Mouse (Mus musculus): Measurements from ENCODE around the gene Prn. TPM values are rescaled to one million over a fixed set of nuclear protein-coding genes. Genes with fewer than 3 reads are reported as not detected.
A peak's percentile ranks its signal among the peaks of the same experiment; 100 is the strongest.

Gene Prn
- polyA plus RNA-seq, 1 experiment from 2014 or later = not detected

DNA sequence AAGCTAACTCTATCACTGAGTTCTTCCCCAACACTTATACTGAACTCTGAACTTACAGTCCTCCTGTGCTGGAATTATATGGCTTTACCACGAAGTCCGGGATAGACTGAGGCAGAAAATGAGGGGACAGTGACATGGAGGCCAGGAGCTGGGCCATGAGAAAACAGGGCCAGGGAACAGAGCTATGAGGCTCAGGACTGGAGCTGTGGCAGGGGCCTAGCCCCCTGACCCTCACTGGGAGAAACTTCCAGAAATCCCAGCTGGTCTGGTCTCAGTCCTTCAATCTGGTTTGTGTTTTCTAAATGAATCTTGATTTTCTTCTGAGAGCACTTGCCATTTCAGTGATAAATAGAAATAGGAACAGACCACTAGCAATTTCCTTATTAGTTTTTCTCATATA is 24.5 kb downstream of the Prn start:
- ChIA-PET CTCF (interaction anchor here (1.1 kb wide), 2 partner anchors 102 to 113 kb away, joined by 3 to 4 read pairs; no protein-coding TSS in a partner anchor), POLR2A (no interaction called here)
- DNase-seq (ENCODE audit: low read depth, low spot score) (no peak), ATAC-seq (no peak)
- in situ Hi-C loops (cut with MboI; ENCODE audit: low pct_unique_long_range_greater_than_20kb) = loop anchor here (25.0 kb wide), 2 partner anchors 97 to 372 kb away; partner anchors contain the start of gene Adra1d
- H3K27me3 ChIP-seq = no peaks in the 10 kb centered on the region
- no peak for TF ChIP-seq CTCF (IDR thresholded peaks at IDR 0.05)

DNA sequence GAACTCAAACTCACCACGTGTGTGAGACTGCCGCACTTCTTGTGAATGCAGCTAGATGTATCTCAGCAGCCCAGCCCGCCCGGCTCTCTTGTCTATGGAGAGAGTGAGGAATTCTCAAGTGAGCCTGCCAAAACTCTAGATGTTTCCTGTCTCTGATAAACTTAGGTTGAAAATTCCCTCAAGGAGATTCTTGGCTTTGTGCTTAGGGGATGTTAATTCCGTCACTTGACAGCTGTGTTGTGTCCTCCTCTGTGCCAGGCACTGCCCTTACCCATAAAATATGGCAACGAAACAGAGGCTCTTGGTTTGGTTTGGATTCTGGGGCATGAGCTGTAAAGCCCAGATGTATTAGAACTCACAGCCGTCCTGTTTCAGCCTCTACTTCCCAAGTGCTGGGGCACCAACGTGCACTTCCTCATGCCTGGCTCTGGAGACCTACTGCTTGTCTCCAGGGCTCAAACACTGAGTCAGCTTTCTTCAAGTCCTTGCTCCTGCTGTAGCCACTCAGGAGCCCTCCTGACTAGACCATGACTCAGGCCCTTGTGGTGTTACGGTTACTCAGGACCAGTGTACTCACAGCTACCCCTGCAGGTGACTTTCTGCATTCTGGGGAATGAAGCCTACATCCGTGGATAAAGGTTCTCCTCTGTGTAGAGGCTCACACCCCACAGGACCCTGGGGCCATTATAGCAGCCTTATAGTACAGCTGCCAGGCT is 25.8 kb downstream of the Prn start:
- in situ Hi-C loops (cut with MboI; ENCODE audit: low pct_unique_long_range_greater_than_20kb) = loop anchor here (25.0 kb wide), 2 partner anchors 98 to 373 kb away; partner anchors contain the start of gene Adra1d

DNA sequence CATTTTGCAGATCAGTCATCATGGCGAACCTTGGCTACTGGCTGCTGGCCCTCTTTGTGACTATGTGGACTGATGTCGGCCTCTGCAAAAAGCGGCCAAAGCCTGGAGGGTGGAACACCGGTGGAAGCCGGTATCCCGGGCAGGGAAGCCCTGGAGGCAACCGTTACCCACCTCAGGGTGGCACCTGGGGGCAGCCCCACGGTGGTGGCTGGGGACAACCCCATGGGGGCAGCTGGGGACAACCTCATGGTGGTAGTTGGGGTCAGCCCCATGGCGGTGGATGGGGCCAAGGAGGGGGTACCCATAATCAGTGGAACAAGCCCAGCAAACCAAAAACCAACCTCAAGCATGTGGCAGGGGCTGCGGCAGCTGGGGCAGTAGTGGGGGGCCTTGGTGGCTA is 26.7 kb downstream of the Prn start:
- CTCF ChIA-PET = interaction anchor here (0.9 to 3.6 kb wide), 6 partner anchors 13 to 115 kb away, joined by 3 to 28 read pairs (median 4); no protein-coding TSS in a partner anchor
- POLR2A ChIA-PET = interaction anchor here (1.3 kb wide), 1 partner anchor 25 kb away, joined by 4 read pairs; no protein-coding TSS in a partner anchor
- H3K27me3 ChIP-seq = no peaks in the 10 kb centered on the region
- ATAC-seq (no peak), DNase-seq (ENCODE audit: low read depth, low spot score) (no peak)
- TF ChIP-seq CTCF (IDR thresholded peaks at IDR 0.05) = no peak
- in situ Hi-C loops (cut with MboI; ENCODE audit: low pct_unique_long_range_greater_than_20kb) = loop anchor here (25.0 kb wide), 2 partner anchors 99 to 374 kb away; partner anchors contain the start of gene Adra1d

More for the DNA sequence above, 25.8 kb downstream of the Prn start:
- DNase-seq (ENCODE audit: low read depth, low spot score) (no peak), ATAC-seq (peak; percentile 72)
- peak; percentile 71 for TF ChIP-seq CTCF (IDR thresholded peaks at IDR 0.05)
- POLR2A ChIA-PET = interaction anchor here (1.3 kb wide), 1 partner anchor 24 kb away, joined by 4 read pairs; no protein-coding TSS in a partner anchor
- CTCF ChIA-PET = interaction anchor here (0.9 to 3.6 kb wide), 6 partner anchors 14 to 114 kb away, joined by 3 to 28 read pairs (median 4); no protein-coding TSS in a partner anchor
- no peaks in the 10 kb centered on the region for H3K27me3 ChIP-seq

DNA sequence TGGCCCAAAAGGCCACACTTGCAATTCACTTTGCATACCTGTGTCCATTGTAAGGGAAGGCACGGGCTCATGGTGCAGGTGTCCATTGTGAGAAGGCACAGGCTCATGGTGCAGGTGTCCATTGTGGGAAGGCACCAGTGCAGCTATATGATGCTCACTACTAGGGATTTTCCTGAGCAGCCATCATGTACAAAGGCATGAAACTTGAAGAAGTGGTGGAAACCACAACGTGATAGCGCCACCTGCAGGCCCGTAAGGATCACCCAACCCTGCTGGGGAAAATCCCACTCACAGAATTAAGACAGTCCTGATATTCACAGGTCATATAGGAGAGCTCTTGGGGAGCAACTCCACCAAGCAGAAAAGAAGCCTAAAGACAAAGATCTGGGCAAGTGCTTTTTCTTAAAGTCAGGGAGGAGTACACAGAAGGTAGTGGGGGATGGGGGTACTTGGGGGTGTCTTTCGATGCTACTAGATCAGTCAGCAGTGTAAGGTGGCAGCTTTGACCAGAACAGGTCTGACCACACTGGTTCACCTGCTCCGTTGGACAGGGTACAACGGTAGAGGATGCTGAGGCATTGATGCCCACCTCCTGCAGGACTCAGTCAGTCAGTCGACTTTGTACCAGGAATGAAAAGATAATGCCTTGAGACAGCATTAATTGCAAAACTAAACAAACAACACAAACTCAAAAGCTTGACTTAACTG is 29.8 kb downstream of the Prn start:
- ChIA-PET CTCF (interaction anchor here (0.9 to 2.5 kb wide), 5 partner anchors 11 to 118 kb away, joined by 3 to 15 read pairs (median 8); partner anchors contain the start of gene Prnd), POLR2A (no interaction called here)
- in situ Hi-C loops (cut with MboI; ENCODE audit: low pct_unique_long_range_greater_than_20kb) = loop anchor here (25.0 kb wide), 2 partner anchors 102 to 377 kb away; partner anchors contain the start of gene Adra1d
- no peaks in the 10 kb centered on the region for H3K27me3 ChIP-seq
- DNase-seq (ENCODE audit: low read depth, low spot score) = no peak
- TF ChIP-seq CTCF (IDR thresholded peaks at IDR 0.05) = peak; percentile 79
- no peak for ATAC-seq

DNA sequence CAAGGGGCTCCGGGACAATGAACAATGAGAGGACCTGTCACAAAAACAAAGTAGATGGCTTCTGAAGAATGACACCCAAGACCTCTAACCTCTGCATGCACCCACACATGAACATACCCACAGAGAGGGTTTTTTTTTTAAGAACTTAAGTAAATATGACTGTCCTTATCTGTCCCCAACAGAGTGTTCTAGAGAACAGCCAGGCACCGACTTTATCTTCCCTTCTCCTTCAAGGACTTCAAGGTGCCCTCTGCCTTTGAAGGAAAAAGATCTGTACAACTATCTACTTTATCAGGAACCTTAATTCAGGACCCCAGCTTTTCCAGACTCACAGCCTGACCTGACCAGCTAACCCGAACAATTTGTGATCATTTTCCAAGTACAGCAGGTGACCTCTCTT is 30.7 kb downstream of the Prn start:
- ATAC-seq = no peak
- H3K27me3 ChIP-seq = no peaks in the 10 kb centered on the region
- CTCF ChIA-PET = interaction anchor here (2.5 kb wide), 1 partner anchor 113 kb away, joined by 15 read pairs; no protein-coding TSS in a partner anchor
- TF ChIP-seq CTCF (IDR thresholded peaks at IDR 0.05) = no peak
- in situ Hi-C loops (cut with MboI; ENCODE audit: low pct_unique_long_range_greater_than_20kb) = loop anchor here (25.0 kb wide), 2 partner anchors 103 to 378 kb away; partner anchors contain the start of gene Adra1d
- POLR2A ChIA-PET = no interaction called here
- no peak for DNase-seq (ENCODE audit: low read depth, low spot score)

DNA sequence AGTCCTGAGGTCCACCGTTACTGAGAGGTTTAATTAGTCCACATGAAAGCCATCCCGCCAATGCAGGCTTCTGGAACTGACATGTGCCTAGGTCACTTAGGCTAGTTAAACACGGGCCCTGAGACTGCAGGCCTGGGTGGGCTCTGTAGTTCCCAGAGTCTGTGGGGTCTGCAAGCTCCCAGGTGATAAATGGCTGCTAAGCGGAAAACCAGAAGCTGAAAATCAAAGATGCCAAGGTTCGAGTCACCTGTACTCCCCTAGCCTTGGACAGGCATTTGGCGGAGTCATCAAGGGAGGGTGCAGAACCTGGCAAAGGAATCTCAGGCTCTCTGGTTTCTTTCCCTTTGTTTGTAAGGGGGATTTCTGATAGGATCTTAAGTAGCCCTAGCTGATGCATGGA is 31.7 kb downstream of the Prn start:
- DNase-seq (ENCODE audit: low read depth, low spot score) = no peak
- H3K27me3 ChIP-seq = no peaks in the 10 kb centered on the region
- in situ Hi-C loops (cut with MboI; ENCODE audit: low pct_unique_long_range_greater_than_20kb) = loop anchor here (25.0 kb wide), 2 partner anchors 104 to 379 kb away; partner anchors contain the start of gene Adra1d
- TF ChIP-seq CTCF (IDR thresholded peaks at IDR 0.05) = no peak
- no peak for ATAC-seq
- ChIA-PET POLR2A (interaction anchor here (0.6 kb wide), 1 partner anchor 50 kb away, joined by 6 read pairs; no protein-coding TSS in a partner anchor), CTCF (no interaction called here)

DNA sequence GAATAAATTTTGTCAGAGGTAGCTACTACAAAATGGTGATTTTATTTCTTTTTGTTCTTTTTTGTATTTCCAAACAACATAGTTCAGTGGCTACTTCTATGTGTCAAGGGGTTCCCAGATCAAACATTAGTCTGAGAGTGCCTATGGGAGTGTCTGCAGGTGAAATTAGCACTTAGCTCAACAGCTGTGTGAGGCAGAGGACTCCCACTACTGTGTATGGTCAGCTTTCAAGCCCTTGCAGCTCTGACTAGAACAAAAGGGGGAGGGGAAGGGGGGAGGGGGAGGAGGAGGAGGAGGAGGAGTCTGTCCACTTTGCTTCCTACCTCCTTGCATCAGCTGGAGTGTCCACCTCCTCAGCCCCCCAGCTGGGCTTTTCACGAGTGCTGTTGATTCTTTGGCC is 34.6 kb downstream of the Prn start:
- CTCF ChIA-PET = interaction anchor here (1.1 kb wide), 1 partner anchor 111 kb away, joined by 3 read pairs; no protein-coding TSS in a partner anchor
- DNase-seq (ENCODE audit: low read depth, low spot score) (no peak), ATAC-seq (no peak)
- in situ Hi-C loops (cut with MboI; ENCODE audit: low pct_unique_long_range_greater_than_20kb) = loop anchor here (25.0 kb wide), 2 partner anchors 107 to 382 kb away; partner anchors contain the start of gene Adra1d
- no peak for TF ChIP-seq CTCF (IDR thresholded peaks at IDR 0.05)
- H3K27me3 ChIP-seq = no peaks in the 10 kb centered on the region
- POLR2A ChIA-PET = interaction anchor here (0.6 kb wide), 1 partner anchor 113 kb away, joined by 5 read pairs; no protein-coding TSS in a partner anchor

DNA sequence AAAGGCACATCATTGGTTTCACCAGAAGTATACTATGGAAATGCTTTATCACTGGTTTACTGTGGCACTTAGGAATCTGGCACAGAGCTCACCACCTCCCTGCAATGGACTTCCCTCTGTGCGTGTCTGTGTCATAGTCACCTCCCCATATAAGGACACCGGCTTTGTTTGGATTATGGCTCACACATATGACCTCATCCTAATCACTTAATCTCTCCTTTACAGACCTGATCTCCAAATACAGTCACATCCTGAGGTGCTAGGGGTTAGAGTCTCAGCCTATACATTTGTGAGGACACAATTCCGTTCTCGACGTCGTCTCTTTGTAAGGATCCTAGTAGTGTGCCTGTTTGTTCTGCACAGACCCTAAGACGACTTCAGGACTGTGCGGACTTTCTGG is 35.5 kb downstream of the Prn start:
- CTCF ChIA-PET = interaction anchor here (1.1 kb wide), 1 partner anchor 112 kb away, joined by 3 read pairs; no protein-coding TSS in a partner anchor
- POLR2A ChIA-PET = no interaction called here
- H3K27me3 ChIP-seq = no peaks in the 10 kb centered on the region
- TF ChIP-seq CTCF (IDR thresholded peaks at IDR 0.05) = no peak
- in situ Hi-C loops (cut with MboI; ENCODE audit: low pct_unique_long_range_greater_than_20kb) = loop anchor here (25.0 kb wide), 2 partner anchors 108 to 383 kb away; partner anchors contain the start of gene Adra1d
- DNase-seq (ENCODE audit: low read depth, low spot score) (no peak), ATAC-seq (peak; percentile 21)

DNA sequence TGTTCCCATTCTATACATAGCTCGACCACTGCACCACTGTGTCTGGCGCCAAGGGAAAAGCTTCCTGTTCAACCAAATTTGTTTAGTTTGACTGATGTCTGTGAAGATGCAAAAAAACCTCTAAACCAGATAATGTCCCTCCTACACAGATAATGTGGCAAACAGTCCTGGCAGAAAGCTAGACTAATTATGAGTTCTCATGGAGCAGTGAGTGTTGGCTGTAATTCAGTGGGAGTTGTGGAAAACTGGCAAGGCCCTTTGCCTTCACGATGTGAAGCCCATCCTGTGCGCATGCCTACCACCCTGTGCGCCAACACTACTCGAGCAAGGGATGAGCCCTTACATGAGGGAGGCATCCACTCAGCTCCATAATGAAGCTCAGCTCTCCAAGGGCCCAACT is 36.0 kb downstream of the Prn start:
- ChIA-PET POLR2A (no interaction called here), CTCF (interaction anchor here (4.6 kb wide), 1 partner anchor 125 kb away, joined by 15 read pairs; no protein-coding TSS in a partner anchor)
- DNase-seq (ENCODE audit: low read depth, low spot score) (no peak), ATAC-seq (no peak)
- in situ Hi-C loops (cut with MboI; ENCODE audit: low pct_unique_long_range_greater_than_20kb) = loop anchor here (25.0 kb wide), 2 partner anchors 108 to 383 kb away; partner anchors contain the start of gene Adra1d
- no peak for TF ChIP-seq CTCF (IDR thresholded peaks at IDR 0.05)
- H3K27me3 ChIP-seq = no peaks in the 10 kb centered on the region

DNA sequence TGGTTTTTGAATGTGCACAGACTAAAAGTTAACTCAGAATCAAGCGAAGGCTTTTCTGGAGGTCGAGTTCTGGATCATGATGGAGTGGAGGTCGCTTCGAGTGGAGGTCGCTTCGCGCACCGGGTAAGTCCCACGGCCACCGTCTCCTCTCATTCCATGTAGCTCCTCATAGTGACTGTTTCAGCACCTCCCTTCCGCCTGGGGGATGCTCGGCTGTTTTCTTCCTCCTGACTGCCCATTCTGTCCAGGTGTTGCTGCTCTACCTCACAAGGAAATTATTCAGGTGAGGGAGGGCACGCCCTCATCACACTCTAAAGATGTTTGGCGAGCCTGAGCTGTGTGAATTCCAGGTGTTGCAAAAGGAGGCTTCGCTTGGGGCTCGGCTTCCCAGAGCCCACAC is 36.6 kb downstream of the Prn start:
- H3K27me3 ChIP-seq = no peaks in the 10 kb centered on the region
- TF ChIP-seq CTCF (IDR thresholded peaks at IDR 0.05) = no peak
- in situ Hi-C loops (cut with MboI; ENCODE audit: low pct_unique_long_range_greater_than_20kb) = loop anchor here (25.0 kb wide), 2 partner anchors 109 to 384 kb away; partner anchors contain the start of gene Adra1d
- ChIA-PET POLR2A (no interaction called here), CTCF (interaction anchor here (4.6 kb wide), 1 partner anchor 125 kb away, joined by 15 read pairs; no protein-coding TSS in a partner anchor)
- ATAC-seq = no peak
- DNase-seq (ENCODE audit: low read depth, low spot score) = no peak

All from Patski (cell line).